Mouse (Mus musculus): ENCODE data around the gene Trim7. TPM values are rescaled to one million over a fixed set of nuclear protein-coding genes. Genes with fewer than 3 reads are reported as not detected.
A peak's percentile ranks its signal among the peaks of the same experiment; 100 is the strongest.
"Not testable (repeated sequence)": the region's sequence is repeated elsewhere in the genome, so short reads cannot be mapped to it uniquely, and the experiment has no call there.

Gene Trim7
- polyA plus RNA-seq, 1 experiment from 2014 or later = 1.1 TPM

GRCm38 (mm10) chr11:48845244-48845815, 19.4 kb downstream of the Trim7 start:
- no peak for ATAC-seq
- Histone ChIP-seq H3K9me3 (no peaks in the 10 kb centered on the region), H3K9ac (no peak overlapping the region), H3K27ac (no peak overlapping the region), H3K4me3 (replicated peaks) (no peak overlapping the region), H3K36me3 (no peaks in the 10 kb centered on the region), H3K4me2 (replicated peaks) (no peak overlapping the region), H3K4me1 (replicated peaks) (no peaks in the 10 kb centered on the region), H3K27me3 (replicated peaks) (no peaks in the 10 kb centered on the region)
- WGBS = 38% methylated on average over 13 of the region's 13 CpGs

DNA sequence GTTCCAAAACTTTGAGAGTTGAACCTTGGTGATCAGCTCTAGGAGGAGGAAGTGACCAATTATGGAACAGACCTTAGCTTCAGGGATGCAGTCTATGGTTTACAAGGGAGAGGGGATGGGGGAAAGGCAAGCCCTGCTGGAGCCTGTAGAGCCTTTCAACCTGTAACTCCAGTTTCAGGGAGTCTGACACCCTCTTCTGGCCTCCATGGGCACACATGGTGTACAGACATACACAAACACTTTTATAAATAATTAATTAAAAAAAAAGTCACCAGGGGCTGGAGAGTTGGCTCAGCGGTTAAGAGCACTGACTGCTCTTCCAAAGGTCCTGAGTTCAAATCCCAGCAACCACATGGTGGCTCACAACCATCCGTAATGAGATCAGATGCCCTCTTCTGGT, 20.4 kb downstream of the Trim7 start:
- ATAC-seq; H3K4me3 ChIP-seq (replicated peaks); H3K27me3 ChIP-seq (replicated peaks); H3K36me3 ChIP-seq; H3K9ac ChIP-seq; H3K9me3 ChIP-seq; H3K4me2 ChIP-seq (replicated peaks); H3K27ac ChIP-seq; H3K4me1 ChIP-seq (replicated peaks): not testable (repeated sequence)
- 87% methylated on average over 2 of the region's 2 CpGs for WGBS

GRCm38 (mm10) chr11:48846881-48847280, 20.9 kb downstream of the Trim7 start:
- H3K27ac ChIP-seq = no peak overlapping the region
- H3K4me2 ChIP-seq (replicated peaks) = no peak overlapping the region
- H3K27me3 ChIP-seq (replicated peaks) = no peaks in the 10 kb centered on the region
- no peaks in the 10 kb centered on the region for H3K36me3 ChIP-seq
- H3K9me3 ChIP-seq = no peaks in the 10 kb centered on the region
- no peaks in the 10 kb centered on the region for H3K4me1 ChIP-seq (replicated peaks)
- H3K4me3 ChIP-seq (replicated peaks) = no peak overlapping the region
- ATAC-seq = no peak
- no peak overlapping the region for H3K9ac ChIP-seq
- 69% methylated on average over 5 of the region's 5 CpGs for WGBS

- Histone ChIP-seq H3K4me2 (replicated peaks) (no peak overlapping the region), H3K27me3 (replicated peaks) (no peaks in the 10 kb centered on the region), H3K4me3 (replicated peaks) (no peak overlapping the region), H3K27ac (no peak overlapping the region), H3K4me1 (replicated peaks) (0 out of 2 replicates have a peak, but pooled peaks cover 9% of the 10 kb centered on the region), H3K36me3 (no peaks in the 10 kb centered on the region), H3K9me3 (no peaks in the 10 kb centered on the region), H3K9ac (no peak overlapping the region)
- 18% methylated on average over 2 of the region's 2 CpGs for WGBS
- no peak for ATAC-seq
These were observed 24.3 kb downstream of the Trim7 start for GRCm38 (mm10) chr11:48850240-48850639.

GRCm38 (mm10) chr11:48851270-48851995, 25.5 kb downstream of the Trim7 start:
- no peak for ATAC-seq
- Histone ChIP-seq H3K9ac (no peak overlapping the region), H3K4me2 (replicated peaks) (no peak overlapping the region), H3K9me3 (no peaks in the 10 kb centered on the region), H3K36me3 (no peaks in the 10 kb centered on the region), H3K4me1 (replicated peaks) (0 out of 2 replicates have a peak, but pooled peaks cover 9% of the 10 kb centered on the region), H3K4me3 (replicated peaks) (no peak overlapping the region), H3K27me3 (replicated peaks) (no peaks in the 10 kb centered on the region), H3K27ac (no peak overlapping the region)
- WGBS = 70% methylated on average over 4 of the region's 4 CpGs

- Histone ChIP-seq H3K36me3 (no peaks in the 10 kb centered on the region), H3K9ac (no peak overlapping the region), H3K27ac (no peak overlapping the region), H3K9me3 (no peaks in the 10 kb centered on the region), H3K4me2 (replicated peaks) (peak overlapping the region; percentile 86; the same call in 1 of the 2 replicates), H3K27me3 (replicated peaks) (no peaks in the 10 kb centered on the region), H3K4me3 (replicated peaks) (no peak overlapping the region), H3K4me1 (replicated peaks) (0 out of 2 replicates have a peak, but pooled peaks cover 9% of the 10 kb centered on the region)
- ATAC-seq = no peak
- 71% methylated on average over 4 of the region's 4 CpGs for WGBS
These were observed 26.2 kb downstream of the Trim7 start for GRCm38 (mm10) chr11:48852190-48852589.

DNA sequence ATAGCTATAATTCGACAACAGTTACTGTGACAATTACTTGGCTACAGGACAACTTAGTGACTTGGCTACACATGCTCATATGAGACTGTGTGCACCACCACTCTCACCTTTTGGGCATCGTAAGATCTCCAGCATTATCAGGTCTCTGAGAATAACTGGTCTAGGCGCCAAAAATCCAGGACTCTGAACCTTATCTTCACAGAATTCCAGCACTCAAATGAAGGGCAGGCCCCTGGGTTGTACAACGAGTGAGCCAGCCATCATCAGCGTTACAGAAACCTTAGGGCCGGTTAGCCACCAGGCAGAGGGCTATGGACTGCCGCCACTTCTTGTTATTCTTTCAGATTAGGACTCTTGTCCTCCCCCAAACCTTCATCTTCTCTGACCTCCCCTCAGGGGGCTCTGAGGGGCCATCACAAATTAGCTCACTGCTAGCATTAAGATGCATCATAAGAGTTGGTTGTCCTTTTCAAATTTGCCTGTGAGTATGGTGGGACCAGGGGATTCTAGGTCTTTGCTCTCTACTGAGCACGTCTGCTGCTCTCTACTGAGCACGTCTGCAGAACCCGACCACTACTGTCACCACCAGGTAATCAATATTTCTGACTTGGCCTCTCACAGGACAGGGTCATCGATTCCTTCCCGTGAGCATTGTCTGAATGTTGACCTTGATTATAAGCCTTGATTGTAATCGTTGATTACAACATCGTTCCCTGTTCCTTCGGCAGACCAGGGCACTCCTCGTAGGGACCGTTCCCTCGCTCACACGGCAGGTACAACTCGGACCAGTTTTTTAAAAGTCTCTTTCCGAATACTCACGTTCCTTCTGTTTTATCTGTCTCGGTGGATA, 26.9 kb downstream of the Trim7 start:
- peak overlapping the region; percentile 56 for H3K4me3 ChIP-seq (replicated peaks)
- peak overlapping the region; percentile 45 for H3K9ac ChIP-seq
- WGBS = 9% methylated on average over 23 of the region's 23 CpGs
- H3K27me3 ChIP-seq (replicated peaks) = no peaks in the 10 kb centered on the region
- peak; percentile 16 for ATAC-seq
- no peaks in the 10 kb centered on the region for H3K36me3 ChIP-seq
- 0 out of 2 replicates have a peak, but pooled peaks cover 11% of the 10 kb centered on the region for H3K4me1 ChIP-seq (replicated peaks)
- peak overlapping the region; percentile 86 for H3K4me2 ChIP-seq (replicated peaks)
- H3K9me3 ChIP-seq = no peaks in the 10 kb centered on the region
- no peak overlapping the region for H3K27ac ChIP-seq

- peak; percentile 69 for ATAC-seq
- Histone ChIP-seq H3K27ac (peak overlapping the region; percentile 5; the same call in 1 of the 2 replicates), H3K4me1 (replicated peaks) (0 out of 2 replicates have a peak, but pooled peaks cover 17% of the 10 kb centered on the region), H3K9ac (peak overlapping the region; percentile 50), H3K4me3 (replicated peaks) (peak overlapping the region; percentile 56), H3K9me3 (no peaks in the 10 kb centered on the region), H3K4me2 (replicated peaks) (peak overlapping the region; percentile 86), H3K36me3 (no peaks in the 10 kb centered on the region), H3K27me3 (replicated peaks) (no peaks in the 10 kb centered on the region)
- 1% methylated on average over 31 of the region's 31 CpGs for WGBS
These were observed 27.7 kb downstream of the Trim7 start for GRCm38 (mm10) chr11:48853474-48854180.

DNA sequence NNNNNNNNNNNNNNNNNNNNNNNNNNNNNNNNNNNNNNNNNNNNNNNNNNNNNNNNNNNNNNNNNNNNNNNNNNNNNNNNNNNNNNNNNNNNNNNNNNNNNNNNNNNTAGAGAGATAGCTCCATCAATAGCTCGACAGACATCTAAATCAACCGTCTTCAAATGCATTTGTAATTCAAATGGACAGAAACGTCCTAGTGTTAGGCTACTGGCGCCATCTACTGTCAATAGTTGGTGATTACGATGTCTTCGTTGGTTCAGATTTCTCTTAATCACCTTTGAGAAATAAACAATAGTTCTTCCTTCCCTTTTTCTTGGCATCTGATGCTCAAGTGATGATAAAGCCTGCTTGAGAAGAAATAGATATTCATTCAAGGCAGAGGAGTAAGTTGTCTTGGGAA, 33.1 kb downstream of the Trim7 start:
- Histone ChIP-seq H3K4me1 (replicated peaks) (0 out of 2 replicates have a peak, but pooled peaks cover 9% of the 10 kb centered on the region), H3K9ac (no peak overlapping the region), H3K4me3 (replicated peaks) (no peak overlapping the region), H3K4me2 (replicated peaks) (peak overlapping the region; percentile 75), H3K36me3 (no peaks in the 10 kb centered on the region), H3K27me3 (replicated peaks) (no peaks in the 10 kb centered on the region), H3K9me3 (no peaks in the 10 kb centered on the region), H3K27ac (no peak overlapping the region)
- no peak for ATAC-seq
- WGBS = under 1% methylated on average over 6 of the region's 6 CpGs

- H3K4me1 ChIP-seq (replicated peaks) = 0 out of 2 replicates have a peak, but pooled peaks cover 7% of the 10 kb centered on the region
- H3K4me2 ChIP-seq (replicated peaks) = no peak overlapping the region
- no peaks in the 10 kb centered on the region for H3K36me3 ChIP-seq
- no peak overlapping the region for H3K4me3 ChIP-seq (replicated peaks)
- 91% methylated on average over 1 of the region's 1 CpGs for WGBS
- ATAC-seq = no peak
- H3K9me3 ChIP-seq = no peaks in the 10 kb centered on the region
- H3K27ac ChIP-seq = no peak overlapping the region
- H3K27me3 ChIP-seq (replicated peaks) = no peaks in the 10 kb centered on the region
- no peak overlapping the region for H3K9ac ChIP-seq
These were observed 36.9 kb downstream of the Trim7 start for GRCm38 (mm10) chr11:48862784-48863319.

DNA sequence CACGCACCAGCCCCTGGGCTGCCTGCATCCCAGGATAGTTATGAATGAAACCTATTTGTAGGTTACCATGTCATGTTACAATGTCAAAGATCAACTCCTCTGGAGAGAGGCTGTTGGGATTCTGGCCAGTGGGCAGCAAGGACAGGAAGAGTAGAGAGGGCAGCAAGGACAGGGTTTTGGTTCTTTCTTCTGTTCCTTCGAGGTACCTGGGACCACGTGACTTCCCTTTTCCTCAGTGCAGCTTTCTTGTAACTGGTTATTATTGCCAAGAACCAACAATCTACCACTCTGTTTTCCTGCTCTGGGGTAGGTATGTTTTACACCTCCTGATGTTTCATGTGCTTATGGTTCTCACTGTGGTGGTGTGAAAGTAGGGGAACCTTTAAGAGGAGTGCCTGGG, 37.9 kb downstream of the Trim7 start:
- Histone ChIP-seq H3K4me3 (replicated peaks) (no peak overlapping the region), H3K36me3 (no peaks in the 10 kb centered on the region), H3K27me3 (replicated peaks) (no peaks in the 10 kb centered on the region), H3K27ac (no peak overlapping the region), H3K9me3 (no peaks in the 10 kb centered on the region), H3K4me2 (replicated peaks) (no peak overlapping the region), H3K9ac (no peak overlapping the region), H3K4me1 (replicated peaks) (peaks cover 2% of the 10 kb centered on the region; the same call in 1 of the 2 replicates)
- 78% methylated on average over 3 of the region's 3 CpGs for WGBS
- ATAC-seq = no peak

All from intestine, embryonic 15.5 days (tissue).